In the genomic region with DNA sequence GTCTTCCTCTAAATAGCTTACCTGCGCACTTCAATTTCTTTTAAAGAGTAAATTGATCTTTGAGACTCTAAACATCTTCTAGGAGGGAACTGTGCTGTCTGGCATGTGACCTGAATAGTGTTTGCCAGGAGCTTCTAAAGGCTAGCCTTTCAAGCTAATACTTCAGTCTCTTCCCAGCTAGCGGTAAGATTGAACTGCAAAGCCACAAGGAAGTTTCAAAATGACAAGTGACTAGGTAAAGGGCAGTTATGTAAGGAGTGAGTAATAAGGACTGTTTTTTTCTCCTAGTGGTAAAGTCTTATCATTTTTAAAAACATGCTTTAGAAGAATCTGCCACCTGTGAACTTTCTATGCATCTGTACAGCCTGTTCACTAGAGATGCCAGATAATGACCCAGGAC, we compare ENCODE assay signal across 22 mouse cellular contexts.
DNase-seq lines count a peak whose midpoint lies in the region; ATAC-seq lines count a peak whose summit lies in the region.
"Had no signal": no experiment of that assay in that cellular context is flagged by ENCODE, and none has a peak within 500 bp of the region (broad histone marks: within the 10 kb centered on the region; RNA-seq: fewer than 3 reads in every experiment).

No protein-coding gene starts in this region.

- 94% methylated on average over 2 of the region's 2 CpGs for WGBS in hindbrain, embryonic 16.5 days

- no peak for ATAC-seq in hindbrain, embryonic 16.5 days
- ATAC-seq: forebrain, postnatal 0 days; hindbrain, postnatal 0 days had no signal

- DNase-seq in adrenal gland, adult 2 months, result peak; percentile 6
- DNase-seq in adrenal gland, adult 18-20 months (ENCODE audit: low spot score in 2 of 2), result no peak
- DNase-seq in kidney, postnatal 36 days, result peak; percentile 38
- DNase-seq in kidney, postnatal 14 days, result no peak
- peak; percentile 71 for DNase-seq in induced T-regulatory cell, adult 2 months (ENCODE audit: low read depth)
- no peak for DNase-seq in B cell, adult 2 months
- no peak for DNase-seq in heart, postnatal 4 days
- DNase-seq: cerebellum, adult 18-20 months; cerebellum, postnatal 14 days; forebrain, postnatal 0 days; gastrocnemius, postnatal 36 days; layer of hippocampus, adult 9-11 months; right cerebral cortex, postnatal 14 days; spleen, adult 18-20 months had no signal

- no peaks in the 10 kb centered on the region for H3K27me3 ChIP-seq in hindbrain, embryonic 16.5 days (replicated peaks; ENCODE audit: control insufficient read depth, insufficient read depth, low read length)
- H3K27me3 ChIP-seq: heart, embryonic 15.5 days had no signal

- H3K4me2 ChIP-seq in hindbrain, embryonic 16.5 days (ENCODE audit: low read length), result no peak overlapping the region
- H3K4me2 ChIP-seq: heart, embryonic 15.5 days; midbrain, embryonic 11.5 days had no signal

- no peak overlapping the region for H3K9ac ChIP-seq in hindbrain, embryonic 16.5 days (ENCODE audit: low read depth, low read length)
- H3K9ac ChIP-seq: forebrain, postnatal 0 days; heart, embryonic 15.5 days; liver, embryonic 14.5 days had no signal

- H3K4me3 ChIP-seq in hindbrain, embryonic 16.5 days (ENCODE audit: low read length), result no peak overlapping the region
- H3K4me3 ChIP-seq: forebrain, embryonic 10.5 days; heart, embryonic 15.5 days; hindbrain, embryonic 10.5 days had no signal

- H3K27ac ChIP-seq in hindbrain, embryonic 16.5 days (ENCODE audit: low read depth, low read length), result no peak overlapping the region
- H3K27ac ChIP-seq: forebrain, embryonic 10.5 days; heart, embryonic 15.5 days; hindbrain, embryonic 10.5 days; hindbrain, postnatal 0 days; liver, embryonic 14.5 days; macrophage had no signal

- H3K9me3 ChIP-seq in hindbrain, embryonic 16.5 days (ENCODE audit: control insufficient read depth, low read length), result no peaks in the 10 kb centered on the region
- H3K9me3 ChIP-seq: forebrain, embryonic 10.5 days; heart, embryonic 15.5 days; hindbrain, embryonic 10.5 days had no signal

- no peaks in the 10 kb centered on the region for H3K36me3 ChIP-seq in hindbrain, embryonic 16.5 days (ENCODE audit: control insufficient read depth, insufficient read depth, low read length)
- H3K36me3 ChIP-seq: forebrain, embryonic 10.5 days; heart, embryonic 15.5 days; hindbrain, embryonic 10.5 days had no signal

- no peaks in the 10 kb centered on the region for H3K4me1 ChIP-seq in hindbrain, embryonic 16.5 days (ENCODE audit: control insufficient read depth, insufficient read depth, low read depth, low read length)
- H3K4me1 ChIP-seq: forebrain, embryonic 10.5 days; heart, embryonic 15.5 days; hindbrain, embryonic 10.5 days had no signal

Comparison
In these comparisons a context has a peak if more than half of its experiments do, and no peak if none do; other contexts are left out.
1. DNase-seq: peak in adrenal gland, adult 2 months (single experiment), kidney, postnatal 36 days (2 of 2) and induced T-regulatory cell, adult 2 months (single experiment); none in adrenal gland, adult 18-20 months (0 of 2), kidney, postnatal 14 days (single experiment), B cell, adult 2 months (0 of 2) and heart, postnatal 4 days (single experiment).